Mouse (Mus musculus) bone marrow, adult 2 months (tissue): ENCODE data around the gene Chmp4b. TPM values are rescaled to one million over a fixed set of nuclear protein-coding genes. Genes with fewer than 3 reads are reported as not detected.

Experiments used
- H3K27ac ChIP-seq: fragments of 200-500 bp; 2 replicates; pipeline ENCODE4 v1.5.1; 2012; ENCODE audit warnings: low read depth, mild to moderate bottlenecking, control low read depth, inconsistent platforms, low read length; ENCODE audit not compliant: control insufficient read depth, poor library complexity, insufficient read depth
- H3K4me1 ChIP-seq: fragments of 200-500 bp; 2 replicates; pipeline ENCODE4 v1.6.1; 2011; ENCODE audit warnings: low read length; ENCODE audit not compliant: control insufficient read depth, insufficient read depth
- H3K4me3 ChIP-seq: fragments of 200-500 bp; replicated peaks from 2 replicates; pipeline ENCODE3; 2011; ENCODE audit warnings: mild to moderate bottlenecking, low read depth, low read length, control low read depth; ENCODE audit not compliant: control insufficient read depth
- CTCF ChIP-seq: fragments of 200-500 bp; IDR thresholded peaks from 2 replicates; pipeline ENCODE4 v1.5.1; 2011; ENCODE audit warnings: low read length, control low read depth; ENCODE audit not compliant: control insufficient read depth, insufficient read depth
- POLR2A ChIP-seq: fragments of 200-500 bp; IDR thresholded peaks from 2 replicates; pipeline ENCODE4 v1.6.1; 2011; ENCODE audit warnings: low read depth, mild to moderate bottlenecking, control low read depth, low read length, borderline replicate concordance; ENCODE audit not compliant: control insufficient read depth
- WGBS: fragments of 180-500 bp; shearing (Covaris S2); methylation state at CpG from one replicate; pipeline ENCODE4 v1.1.7; 2018; 5-methylcytosine and 5-hydroxymethylcytosine counted together
- polyA plus RNA-seq: library from polyadenylated mRNA; stranded (reverse); fragments of >200 nt; gene quantifications from 2 replicates; pipeline ENCODE4 v1.2.4, GENCODE M21; 2011; ENCODE audit warnings: low replicate concordance; ENCODE audit not compliant: missing spikeins, insufficient read depth, insufficient read length

Gene Chmp4b
- 132 and 162 TPM in 2 replicates for polyA plus RNA-seq

- no peak for TF ChIP-seq POLR2A
- TF ChIP-seq CTCF: no peak
- no peaks in the 10 kb centered on the region for H3K4me1 ChIP-seq
- WGBS: 72% methylated on average over 8 of the region's 8 CpGs
- H3K27ac ChIP-seq: no peak within 1 kb of the TSS
- H3K4me3 ChIP-seq: no peak within 1 kb of the TSS
Observed at GRCm38 (mm10) chr2:154651363-154651762, at the start of gene Chmp4b. Chmp4b (plus strand) TSS chr2:154651705.

GRCm38 (mm10) chr2:154603007-154603637, 48.4 kb upstream of the Chmp4b start:
- 4% methylated on average over 22 of the region's 22 CpGs for WGBS
- H3K4me1 ChIP-seq: no peaks in the 10 kb centered on the region; the same call in 1 of the 2 replicates
- TF ChIP-seq CTCF (no peak), POLR2A (no peak)
- peak overlapping the region; percentile 87 for H3K27ac ChIP-seq
- H3K4me3 ChIP-seq: peak overlapping the region; percentile 88

GRCm38 (mm10) chr2:154603638-154604153, 47.8 kb upstream of the Chmp4b start, which contains the start of gene Pxmp4:
Pxmp4 (minus strand) TSS chr2:154603708.
- under 1% methylated on average over 13 of the region's 13 CpGs for WGBS
- Histone ChIP-seq H3K4me3 (peak within 1 kb of the TSS; percentile 88), H3K4me1 (no peaks in the 10 kb centered on the region; the same call in 1 of the 2 replicates), H3K27ac (peak within 1 kb of the TSS; percentile 87)
- no peak for TF ChIP-seq CTCF
- TF ChIP-seq POLR2A: peak; percentile 91

- TF ChIP-seq POLR2A (no peak), CTCF (no peak)
- Histone ChIP-seq H3K27ac (peak overlapping the region; percentile 35; the same call in 1 of the 2 replicates), H3K4me1 (no peaks in the 10 kb centered on the region; the same call in 1 of the 2 replicates), H3K4me3 (peak overlapping the region; percentile 30)
- WGBS: 3% methylated on average over 7 of the region's 7 CpGs
Observed at GRCm38 (mm10) chr2:154604156-154604555, 47.3 kb upstream of the Chmp4b start.

- H3K4me1 ChIP-seq: no peaks in the 10 kb centered on the region; the same call in 1 of the 2 replicates
- H3K27ac ChIP-seq: no peak overlapping the region
- no peak overlapping the region for H3K4me3 ChIP-seq
- TF ChIP-seq CTCF (no peak), POLR2A (no peak)
- 72% methylated on average over 1 of the region's 1 CpGs for WGBS
Observed at GRCm38 (mm10) chr2:154606965-154607364, 44.5 kb upstream of the Chmp4b start.

GRCm38 (mm10) chr2:154609050-154609767, 42.3 kb upstream of the Chmp4b start:
- Histone ChIP-seq H3K4me1 (no peaks in the 10 kb centered on the region; the same call in 1 of the 2 replicates), H3K27ac (no peak overlapping the region), H3K4me3 (no peak overlapping the region)
- WGBS: 64% methylated on average over 10 of the region's 10 CpGs
- TF ChIP-seq CTCF: no peak
- no peak for TF ChIP-seq POLR2A

GRCm38 (mm10) chr2:154613118-154614115, 38.1 kb upstream of the Chmp4b start, which contains the start of the genes Zfp341 and 4930519P11Rik:
Zfp341 (plus strand) TSS chr2:154613297.
4930519P11Rik (minus strand) TSS chr2:154613437.
- peaks cover 1% of the 10 kb centered on the region; the same call in 1 of the 2 replicates for H3K4me1 ChIP-seq
- TF ChIP-seq POLR2A: peak; percentile 77; the same call in 1 of the 2 replicates
- peak; percentile 40; the same call in 1 of the 2 replicates for TF ChIP-seq CTCF
- H3K27ac ChIP-seq: peak within 1 kb of the TSS; percentile 97

More at GRCm38 (mm10) chr2:154613118-154614115, 38.1 kb upstream of the Chmp4b start, which contains the start of the genes Zfp341 and 4930519P11Rik:
- WGBS: under 1% methylated on average over 90 of the region's 98 CpGs
- peak within 1 kb of the TSS; percentile 98 for H3K4me3 ChIP-seq
